Mouse (Mus musculus): Measurements from ENCODE around the gene Ctdspl. TPM values are rescaled to one million over a fixed set of nuclear protein-coding genes. Genes with fewer than 3 reads are reported as not detected.

Ctdspl gene
- polyA plus RNA-seq, 1 experiment from 2014 or later, result 8.1 TPM

- DNase-seq (ENCODE audit: low spot score), result no peak
- Histone ChIP-seq H3K4me1 (replicated peaks; ENCODE audit: control insufficient read depth, insufficient read depth, low read length) (0 out of 2 replicates have a peak, but pooled peaks cover 7% of the 10 kb centered on the region), H3K27me3 (ENCODE audit: control insufficient read depth, insufficient read depth, low read length) (no peaks in the 10 kb centered on the region), H3K9ac (ENCODE audit: low read depth, low read length) (no peak overlapping the region), H3K36me3 (ENCODE audit: control insufficient read depth, insufficient read depth, low read length) (no peaks in the 10 kb centered on the region), H3K27ac (ENCODE audit: low read depth, low read length) (no peak overlapping the region), H3K4me3 (ENCODE audit: low read depth, low read length) (no peak overlapping the region), H3K9me3 (ENCODE audit: control insufficient read depth, low read length) (no peaks in the 10 kb centered on the region), H3K4me2 (replicated peaks; ENCODE audit: low read depth, low read length) (no peak overlapping the region)
- WGBS, result 75% methylated on average over 29 of the region's 29 CpGs
- no peak for ATAC-seq (ENCODE audit: low FRiP score)
These were observed 108.7 kb downstream of the Ctdspl start for GRCm38 (mm10) chr9:119034676-119035665.

DNA sequence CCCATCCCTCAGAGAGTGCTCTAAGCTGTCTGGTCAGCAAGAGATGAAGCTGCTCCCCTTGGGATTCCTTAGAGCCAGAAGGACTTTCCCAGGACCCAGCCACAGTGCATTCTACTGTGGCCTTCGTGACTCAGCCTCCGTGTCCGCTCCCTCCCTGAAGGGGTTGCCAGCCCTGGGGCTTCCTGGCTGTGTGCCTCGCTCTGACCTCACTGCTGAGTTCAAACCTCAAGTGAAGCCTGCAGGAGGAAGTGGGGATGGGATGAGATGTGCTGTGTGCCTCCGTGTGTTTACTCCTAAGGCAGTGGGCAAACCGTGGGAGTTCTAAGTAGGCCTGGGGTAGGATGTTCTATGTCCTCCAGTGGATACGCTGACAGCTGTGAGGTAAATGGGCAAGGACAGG is 109.6 kb downstream of the Ctdspl start:
- H3K4me1 ChIP-seq (replicated peaks; ENCODE audit: control insufficient read depth, insufficient read depth, low read length), result 0 out of 2 replicates have a peak, but pooled peaks cover 7% of the 10 kb centered on the region
- WGBS, result 77% methylated on average over 7 of the region's 7 CpGs

GRCm38 (mm10) chr9:119037076-119037730 is 111.0 kb downstream of the Ctdspl start:
- no peak for DNase-seq (ENCODE audit: low spot score)
- Histone ChIP-seq H3K27me3 (ENCODE audit: control insufficient read depth, insufficient read depth, low read length) (no peaks in the 10 kb centered on the region), H3K27ac (ENCODE audit: low read depth, low read length) (no peak overlapping the region), H3K4me2 (replicated peaks; ENCODE audit: low read depth, low read length) (no peak overlapping the region), H3K4me3 (ENCODE audit: low read depth, low read length) (no peak overlapping the region), H3K9me3 (ENCODE audit: control insufficient read depth, low read length) (no peaks in the 10 kb centered on the region), H3K9ac (ENCODE audit: low read depth, low read length) (no peak overlapping the region), H3K4me1 (replicated peaks; ENCODE audit: control insufficient read depth, insufficient read depth, low read length) (0 out of 2 replicates have a peak, but pooled peaks cover 7% of the 10 kb centered on the region), H3K36me3 (ENCODE audit: control insufficient read depth, insufficient read depth, low read length) (no peaks in the 10 kb centered on the region)
- ATAC-seq (ENCODE audit: low FRiP score), result no peak
- 87% methylated on average over 15 of the region's 15 CpGs for WGBS

More for the DNA sequence above, 109.6 kb downstream of the Ctdspl start:
- H3K4me3 ChIP-seq (ENCODE audit: low read depth, low read length), result no peak overlapping the region
- DNase-seq (ENCODE audit: low spot score) (no peak), ATAC-seq (ENCODE audit: low FRiP score) (no peak)
- H3K27me3 ChIP-seq (ENCODE audit: control insufficient read depth, insufficient read depth, low read length), result no peaks in the 10 kb centered on the region
- no peak overlapping the region for H3K9ac ChIP-seq (ENCODE audit: low read depth, low read length)
- no peak overlapping the region for H3K27ac ChIP-seq (ENCODE audit: low read depth, low read length)
- H3K4me2 ChIP-seq (replicated peaks; ENCODE audit: low read depth, low read length), result no peak overlapping the region
- H3K9me3 ChIP-seq (ENCODE audit: control insufficient read depth, low read length), result no peaks in the 10 kb centered on the region
- no peaks in the 10 kb centered on the region for H3K36me3 ChIP-seq (ENCODE audit: control insufficient read depth, insufficient read depth, low read length)

DNA sequence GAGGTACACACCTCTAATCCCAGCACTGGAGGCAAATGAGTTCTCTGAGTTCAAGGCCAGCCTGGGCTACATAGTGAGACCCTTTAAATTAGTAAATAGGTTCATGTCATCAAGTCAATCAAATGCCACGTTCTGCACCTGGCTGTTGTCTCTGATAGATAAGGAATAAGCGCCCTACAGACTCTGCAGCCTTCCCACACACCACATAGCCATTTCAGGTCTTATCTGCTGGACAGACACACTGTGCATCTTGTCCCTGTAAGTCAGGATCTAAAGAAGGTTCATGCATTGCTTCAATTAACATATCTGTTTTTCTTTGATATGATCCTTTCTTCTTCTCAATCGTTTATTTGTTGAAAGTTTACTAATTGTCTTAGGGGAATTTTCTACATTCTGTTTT is 112.3 kb downstream of the Ctdspl start:
- Histone ChIP-seq H3K27me3 (ENCODE audit: control insufficient read depth, insufficient read depth, low read length) (no peaks in the 10 kb centered on the region), H3K27ac (ENCODE audit: low read depth, low read length) (no peak overlapping the region), H3K4me2 (replicated peaks; ENCODE audit: low read depth, low read length) (no peak overlapping the region), H3K4me3 (ENCODE audit: low read depth, low read length) (no peak overlapping the region), H3K36me3 (ENCODE audit: control insufficient read depth, insufficient read depth, low read length) (no peaks in the 10 kb centered on the region), H3K4me1 (replicated peaks; ENCODE audit: control insufficient read depth, insufficient read depth, low read length) (0 out of 2 replicates have a peak, but pooled peaks cover 4% of the 10 kb centered on the region), H3K9me3 (ENCODE audit: control insufficient read depth, low read length) (no peaks in the 10 kb centered on the region), H3K9ac (ENCODE audit: low read depth, low read length) (no peak overlapping the region)
- DNase-seq (ENCODE audit: low spot score), result no peak
- WGBS, result 91% methylated on average over 3 of the region's 3 CpGs
- ATAC-seq (ENCODE audit: low FRiP score), result no peak

- ATAC-seq (ENCODE audit: low FRiP score) (no peak), DNase-seq (ENCODE audit: low spot score) (no peak)
- no peak overlapping the region for H3K4me3 ChIP-seq (ENCODE audit: low read depth, low read length)
- no peaks in the 10 kb centered on the region for H3K9me3 ChIP-seq (ENCODE audit: control insufficient read depth, low read length)
- no peaks in the 10 kb centered on the region for H3K4me1 ChIP-seq (replicated peaks; ENCODE audit: control insufficient read depth, insufficient read depth, low read length)
- no peak overlapping the region for H3K9ac ChIP-seq (ENCODE audit: low read depth, low read length)
- 94% methylated on average over 15 of the region's 15 CpGs for WGBS
- H3K27me3 ChIP-seq (ENCODE audit: control insufficient read depth, insufficient read depth, low read length), result no peaks in the 10 kb centered on the region
- H3K4me2 ChIP-seq (replicated peaks; ENCODE audit: low read depth, low read length), result no peak overlapping the region
- H3K36me3 ChIP-seq (ENCODE audit: control insufficient read depth, insufficient read depth, low read length), result no peaks in the 10 kb centered on the region
- no peak overlapping the region for H3K27ac ChIP-seq (ENCODE audit: low read depth, low read length)
These were observed 114.0 kb downstream of the Ctdspl start for GRCm38 (mm10) chr9:119040101-119040775.

DNA sequence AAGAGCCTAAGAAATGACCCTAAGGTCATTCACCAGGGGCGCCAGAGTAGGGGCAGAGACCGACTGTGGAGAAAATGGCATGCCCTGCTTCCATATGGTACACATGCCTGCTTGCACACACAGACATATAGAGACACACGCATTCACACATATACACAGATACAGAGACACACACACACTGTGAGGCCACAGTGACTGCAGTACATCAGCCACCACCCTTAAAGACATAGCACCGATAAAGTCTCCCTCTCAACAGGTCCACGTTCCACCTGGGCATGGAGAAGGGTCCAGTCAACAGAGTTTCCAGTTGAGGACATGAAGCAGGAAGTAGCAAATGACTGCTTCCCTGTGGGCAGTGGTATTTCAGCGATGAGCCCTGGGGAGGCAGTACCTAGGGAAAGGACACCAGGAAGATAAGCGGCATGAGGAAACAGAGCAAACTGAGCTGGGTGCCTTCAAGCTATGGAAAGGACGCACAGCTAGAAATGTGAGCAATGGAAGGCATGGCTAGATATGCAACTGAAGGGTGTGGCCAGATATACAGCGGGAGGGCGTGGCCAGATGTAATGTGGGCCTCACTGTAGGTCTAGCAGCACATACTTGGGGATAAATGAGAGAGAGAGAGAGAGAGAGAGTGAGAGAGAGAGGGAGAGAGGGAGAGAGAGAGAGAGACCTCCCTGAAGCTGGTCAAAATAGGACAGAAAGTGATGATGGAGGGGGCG is 122.1 kb downstream of the Ctdspl start:
- ATAC-seq (ENCODE audit: low FRiP score), result no peak

DNA sequence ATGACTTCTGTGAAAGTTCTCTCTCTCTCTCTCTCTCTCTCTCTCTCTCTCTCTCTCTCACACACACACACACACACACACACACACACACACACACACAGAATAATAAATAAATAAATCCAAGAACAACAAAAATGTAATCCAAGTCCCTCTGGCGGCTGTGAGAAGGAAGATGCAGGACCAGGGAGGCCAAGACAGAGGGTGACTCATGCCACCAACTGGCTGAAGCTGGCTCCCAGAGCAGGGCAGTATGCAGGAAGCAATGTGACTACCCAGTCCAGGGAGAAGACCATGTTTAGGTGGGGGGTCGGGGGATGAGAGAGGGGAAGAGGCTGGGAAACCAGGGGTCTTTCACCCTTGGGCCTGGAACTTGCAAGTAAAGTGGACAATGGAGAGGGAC is 124.9 kb downstream of the Ctdspl start:
- DNase-seq (ENCODE audit: low spot score) (no peak), ATAC-seq (ENCODE audit: low FRiP score) (no peak)
- Histone ChIP-seq H3K27ac (ENCODE audit: low read depth, low read length) (no peak overlapping the region), H3K27me3 (ENCODE audit: control insufficient read depth, insufficient read depth, low read length) (peaks cover 6% of the 10 kb centered on the region), H3K4me1 (replicated peaks; ENCODE audit: control insufficient read depth, insufficient read depth, low read length) (peaks cover 3% of the 10 kb centered on the region; the same call in 1 of the 2 replicates), H3K36me3 (ENCODE audit: control insufficient read depth, insufficient read depth, low read length) (no peaks in the 10 kb centered on the region), H3K9ac (ENCODE audit: low read depth, low read length) (no peak overlapping the region), H3K9me3 (ENCODE audit: control insufficient read depth, low read length) (no peaks in the 10 kb centered on the region), H3K4me2 (replicated peaks; ENCODE audit: low read depth, low read length) (no peak overlapping the region), H3K4me3 (ENCODE audit: low read depth, low read length) (no peak overlapping the region)
- 75% methylated on average over 2 of the region's 2 CpGs for WGBS

More for the DNA sequence above, 122.1 kb downstream of the Ctdspl start:
- H3K27ac ChIP-seq (ENCODE audit: low read depth, low read length), result no peak overlapping the region
- H3K4me3 ChIP-seq (ENCODE audit: low read depth, low read length), result no peak overlapping the region
- H3K27me3 ChIP-seq (ENCODE audit: control insufficient read depth, insufficient read depth, low read length), result no peaks in the 10 kb centered on the region
- peaks cover 3% of the 10 kb centered on the region; the same call in 1 of the 2 replicates for H3K4me1 ChIP-seq (replicated peaks; ENCODE audit: control insufficient read depth, insufficient read depth, low read length)
- no peak overlapping the region for H3K9ac ChIP-seq (ENCODE audit: low read depth, low read length)
- WGBS, result 82% methylated on average over 11 of the region's 11 CpGs
- H3K36me3 ChIP-seq (ENCODE audit: control insufficient read depth, insufficient read depth, low read length), result no peaks in the 10 kb centered on the region
- no peak for DNase-seq (ENCODE audit: low spot score)
- no peak overlapping the region for H3K4me2 ChIP-seq (replicated peaks; ENCODE audit: low read depth, low read length)
- no peaks in the 10 kb centered on the region for H3K9me3 ChIP-seq (ENCODE audit: control insufficient read depth, low read length)

Measured in hindbrain, embryonic 11.5 days (tissue).